Mouse (Mus musculus) mouse trophoblast stem cell (cell line): ENCODE data around the gene Zwilch.
"Not testable (repeated sequence)": the region's sequence is repeated elsewhere in the genome, so short reads cannot be mapped to it uniquely, and the experiment has no call there.

Source experiments
- in situ Hi-C, 2 experiments: fragments of 300-500 bp; cut with MseI, MboI; formaldehyde crosslinking; loops; 2 replicates in 1 of 2; 3 replicates in 1 of 2; pipeline ENCODE4 v1.15.1; 2025

The Zwilch gene

GRCm38 (mm10) chr9:64178974-64179646 is 6.2 kb upstream of the Zwilch start, which contains the start of gene Snapc5:
Gene Snapc5, plus strand, starts transcription at chr9:64179274.
- in situ Hi-C loops = loop anchor here (5.0 to 10.0 kb wide), 2 partner anchors 93 to 96 kb away; no protein-coding TSS in a partner anchor

GRCm38 (mm10) chr9:64178610-64178973 is 5.7 kb upstream of the Zwilch start:
- in situ Hi-C loops = loop anchor here (5.0 to 10.0 kb wide), 2 partner anchors 94 to 96 kb away; no protein-coding TSS in a partner anchor

DNA sequence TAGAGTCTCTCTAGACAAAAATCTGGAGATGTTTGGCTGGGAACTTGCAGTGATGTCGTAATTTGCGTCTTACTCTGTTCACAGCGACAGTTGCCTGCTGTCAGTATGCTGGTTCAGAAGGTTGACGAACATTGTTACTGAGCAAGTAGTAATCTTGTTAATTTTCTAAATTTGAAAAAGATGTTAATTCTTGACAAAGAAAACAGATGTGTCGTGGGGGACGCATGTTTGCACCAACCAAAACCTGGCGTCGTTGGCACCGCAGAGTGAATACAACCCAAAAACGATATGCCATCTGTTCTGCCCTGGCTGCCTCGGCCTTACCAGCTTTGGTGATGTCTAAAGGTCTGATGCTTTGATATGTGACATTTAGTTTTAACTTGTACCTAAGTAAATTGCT is 2.5 kb upstream of the Zwilch start:
- in situ Hi-C loops = loop anchor here (5.0 to 10.0 kb wide), 2 partner anchors 97 to 99 kb away; no protein-coding TSS in a partner anchor

DNA sequence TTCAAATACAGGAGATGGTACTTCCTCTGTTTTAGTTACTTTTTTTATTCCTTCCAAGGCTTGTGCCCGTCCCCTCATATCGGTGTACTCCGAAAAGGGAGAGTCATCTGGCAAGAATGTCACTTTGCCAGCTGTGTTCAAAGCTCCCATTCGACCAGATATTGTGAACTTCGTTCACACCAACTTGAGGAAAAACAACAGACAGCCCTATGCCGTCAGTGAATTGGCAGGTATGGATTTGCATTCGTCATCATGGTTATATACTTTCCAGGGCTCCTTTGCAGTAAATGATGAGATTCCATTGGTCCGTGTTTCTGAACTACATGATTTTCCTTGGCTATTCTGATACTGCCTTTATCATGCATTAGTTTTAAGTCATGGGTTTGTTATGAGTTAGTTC is 1.9 kb upstream of the Zwilch start:
- in situ Hi-C loops = loop anchor here (5.0 to 10.0 kb wide), 2 partner anchors 98 to 100 kb away; no protein-coding TSS in a partner anchor

DNA sequence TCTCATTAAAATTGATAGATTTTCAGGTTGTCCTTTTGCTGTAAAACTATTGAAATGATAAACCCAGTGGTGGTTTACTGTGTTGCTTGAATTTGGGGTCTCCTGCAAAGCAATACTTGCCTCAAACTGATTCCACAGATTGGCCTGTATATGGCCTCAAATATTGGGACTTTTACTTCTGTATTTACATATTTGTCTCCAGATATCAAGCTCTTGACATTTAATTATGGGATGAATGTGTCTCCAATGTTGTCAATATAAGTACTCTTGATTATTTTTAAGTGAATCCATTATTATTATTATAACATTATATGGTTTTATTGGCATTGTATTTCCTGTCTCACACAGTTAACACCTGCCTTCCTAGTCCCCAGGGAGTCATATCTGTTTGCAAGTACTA is 1.4 kb upstream of the Zwilch start:
- in situ Hi-C loops = loop anchor here in 1 of 2 experiments (10.0 kb wide), 1 partner anchor 100 kb away; no protein-coding TSS in a partner anchor

GRCm38 (mm10) chr9:64173666-64174220 is 839 bp upstream of the Zwilch start:
- in situ Hi-C loops = loop anchor here in 1 of 2 experiments (10.0 kb wide), 1 partner anchor 101 kb away; no protein-coding TSS in a partner anchor

GRCm38 (mm10) chr9:64172145-64172815 is 624 bp downstream of the Zwilch start:
- in situ Hi-C loops = loop anchor here in 1 of 2 experiments (10.0 kb wide), 1 partner anchor 103 kb away; no protein-coding TSS in a partner anchor

- in situ Hi-C loops = loop anchor here in 1 of 2 experiments (10.0 kb wide), 1 partner anchor 105 kb away; no protein-coding TSS in a partner anchor
Observed at GRCm38 (mm10) chr9:64169967-64170366, 2.9 kb downstream of the Zwilch start.

DNA sequence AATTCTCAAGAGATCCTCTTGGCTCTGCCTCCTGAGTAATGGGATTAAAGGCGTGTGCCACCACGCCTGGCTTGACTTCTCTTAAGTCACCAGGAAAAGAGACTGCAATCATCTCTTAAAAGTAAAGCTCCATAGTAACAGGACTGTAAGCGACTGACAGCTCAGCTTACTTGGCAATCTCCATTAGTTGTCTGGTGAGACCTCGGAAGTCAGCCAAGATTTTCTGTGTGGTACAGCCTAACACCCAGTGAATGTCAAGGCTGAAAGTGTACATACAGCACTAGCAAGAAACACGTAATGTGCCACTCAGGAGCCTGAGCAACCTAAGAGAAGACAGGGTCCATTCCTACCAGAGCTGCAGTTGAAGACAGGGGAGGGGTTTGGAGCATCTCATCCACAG is 12.4 kb downstream of the Zwilch start:
- in situ Hi-C loops = no loop called here

DNA sequence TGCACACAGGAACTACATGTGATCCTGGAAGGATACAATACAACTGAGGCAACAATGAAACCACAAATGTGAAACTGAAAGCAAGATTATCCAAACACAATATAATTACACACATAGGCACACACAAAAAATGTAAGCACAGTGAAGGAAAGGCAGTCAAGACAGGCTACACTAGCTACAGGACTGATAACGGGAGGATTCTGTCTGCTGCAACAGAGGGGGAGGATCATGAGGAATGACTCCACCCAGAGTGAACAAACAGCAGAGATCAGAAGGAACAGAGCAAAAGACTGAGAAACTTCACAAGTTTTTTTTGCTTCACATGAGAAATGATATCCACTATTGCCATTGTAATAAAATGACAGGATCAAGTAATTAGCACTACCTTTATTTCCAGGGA is 16.3 kb downstream of the Zwilch start:
- in situ Hi-C loops = no loop called here

- in situ Hi-C loops = no loop called here
Observed at GRCm38 (mm10) chr9:64139879-64140278, 33.0 kb downstream of the Zwilch start.

DNA sequence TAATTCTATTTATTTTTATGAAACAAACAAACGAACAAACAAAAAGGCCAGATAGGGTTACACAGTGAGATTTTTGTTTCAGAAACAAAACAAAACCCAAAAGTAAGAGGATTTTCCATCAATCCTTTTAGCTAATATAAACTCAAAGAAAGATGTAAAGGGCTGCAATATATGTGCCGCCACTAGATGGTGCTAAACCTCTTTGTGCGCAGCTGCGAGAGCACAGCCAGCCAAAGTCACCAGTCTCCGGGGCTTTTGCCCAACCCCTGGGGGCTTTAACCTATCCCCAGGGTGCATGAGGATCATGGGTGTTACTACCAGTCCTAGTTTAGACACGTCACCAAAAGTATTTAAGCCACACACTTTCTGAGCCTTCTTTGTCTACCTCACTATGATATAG is 34.0 kb downstream of the Zwilch start:
- in situ Hi-C loops = not testable (repeated sequence)

DNA sequence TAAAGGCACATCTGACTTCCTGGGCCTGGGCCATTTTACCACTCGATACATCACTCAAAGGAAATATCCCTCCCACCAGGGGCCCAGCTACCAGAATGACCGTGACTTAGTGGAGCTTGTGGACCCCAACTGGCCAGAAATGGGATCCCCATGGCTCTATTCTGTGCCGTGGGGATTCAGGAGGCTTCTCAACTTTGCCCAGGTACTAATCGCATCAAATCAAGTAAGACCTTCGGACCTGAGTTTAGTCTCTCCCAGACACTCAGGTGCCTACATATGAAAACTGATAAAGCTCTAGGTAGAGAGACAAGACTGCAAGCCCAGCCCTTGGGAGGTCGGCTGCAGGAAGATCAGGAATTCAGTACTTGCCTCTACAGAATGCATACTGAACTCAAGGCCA is 41.3 kb downstream of the Zwilch start:
- in situ Hi-C loops = no loop called here

DNA sequence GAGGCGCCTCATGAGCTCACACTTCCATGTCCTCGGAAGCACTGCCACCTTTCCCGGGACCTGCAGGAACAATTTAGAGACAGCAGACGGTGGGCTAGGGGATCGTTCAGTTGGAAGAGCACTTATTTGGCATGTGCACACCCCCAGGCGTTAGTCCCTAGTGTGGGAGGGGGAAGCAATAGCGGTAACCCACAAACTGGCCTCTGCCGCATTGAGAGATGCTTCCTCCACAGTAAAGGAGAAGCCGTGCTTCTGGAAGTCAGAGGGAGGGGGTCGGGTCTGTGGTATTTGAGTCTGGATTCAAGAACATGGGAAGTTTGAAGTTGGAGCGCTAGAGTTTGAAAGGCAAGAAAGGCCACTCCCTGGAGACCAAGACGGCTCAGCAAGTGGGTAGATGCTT is 46.8 kb downstream of the Zwilch start:
- in situ Hi-C loops = no loop called here

- in situ Hi-C loops = no loop called here
Observed at GRCm38 (mm10) chr9:64125307-64125706, 47.6 kb downstream of the Zwilch start.

- in situ Hi-C loops = not testable (repeated sequence)
Observed at GRCm38 (mm10) chr9:64124846-64125245, 48.1 kb downstream of the Zwilch start.

DNA sequence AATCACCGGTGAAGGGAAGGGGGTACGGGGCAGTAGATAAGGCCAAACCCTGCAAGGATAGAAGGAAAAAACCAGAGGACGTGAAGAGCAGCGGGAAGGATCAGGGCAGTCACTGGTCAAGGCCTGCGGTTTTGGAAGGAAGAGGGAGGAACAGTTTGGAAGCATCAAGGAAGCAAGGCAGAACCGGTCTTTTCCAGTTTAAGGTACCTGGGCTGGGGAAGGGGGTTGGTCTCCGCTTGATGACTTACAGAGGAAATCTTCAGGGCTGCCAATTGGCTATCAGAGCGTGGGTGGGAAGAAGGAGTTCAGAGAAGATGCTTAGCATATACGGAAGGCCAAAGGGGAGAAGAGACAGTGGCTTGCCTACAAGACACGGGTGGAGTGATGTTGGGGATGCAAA is 50.3 kb downstream of the Zwilch start:
- in situ Hi-C loops = no loop called here

DNA sequence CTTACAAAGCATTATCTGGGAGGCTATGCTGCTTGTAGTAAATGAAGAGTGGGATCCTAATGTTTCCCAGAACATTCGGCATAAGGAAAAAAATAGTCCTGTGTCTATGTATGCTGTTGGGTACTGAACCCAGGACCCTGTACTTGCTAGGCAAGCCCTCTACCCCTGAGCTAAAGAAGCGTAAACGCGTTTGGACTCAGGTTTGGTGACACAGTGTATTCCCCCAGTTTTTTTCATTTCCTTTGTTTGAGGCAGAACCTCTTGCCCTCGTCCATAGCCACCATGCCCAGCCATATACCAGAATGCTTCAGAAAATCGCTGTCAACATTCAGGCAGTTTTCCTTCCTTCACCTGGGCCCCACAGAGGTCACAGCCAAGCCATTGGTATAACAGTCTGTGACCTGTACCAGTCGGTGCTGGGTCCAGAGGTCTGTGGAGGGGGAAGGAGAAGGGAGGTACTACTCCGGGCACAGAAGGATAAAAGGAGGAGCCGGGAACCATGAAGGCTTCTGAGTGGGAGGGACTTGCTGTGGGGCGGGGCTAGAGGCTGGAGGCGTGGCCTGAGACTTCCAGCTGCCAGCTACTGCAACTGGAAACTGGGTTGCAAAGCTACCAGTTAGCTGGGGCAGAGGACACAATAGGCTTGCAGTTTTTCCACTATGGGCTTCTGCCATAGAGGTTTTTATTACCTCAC is 52.2 kb downstream of the Zwilch start:
- in situ Hi-C loops = no loop called here

- in situ Hi-C loops = no loop called here
Observed at GRCm38 (mm10) chr9:64119898-64120297, 53.0 kb downstream of the Zwilch start.

DNA sequence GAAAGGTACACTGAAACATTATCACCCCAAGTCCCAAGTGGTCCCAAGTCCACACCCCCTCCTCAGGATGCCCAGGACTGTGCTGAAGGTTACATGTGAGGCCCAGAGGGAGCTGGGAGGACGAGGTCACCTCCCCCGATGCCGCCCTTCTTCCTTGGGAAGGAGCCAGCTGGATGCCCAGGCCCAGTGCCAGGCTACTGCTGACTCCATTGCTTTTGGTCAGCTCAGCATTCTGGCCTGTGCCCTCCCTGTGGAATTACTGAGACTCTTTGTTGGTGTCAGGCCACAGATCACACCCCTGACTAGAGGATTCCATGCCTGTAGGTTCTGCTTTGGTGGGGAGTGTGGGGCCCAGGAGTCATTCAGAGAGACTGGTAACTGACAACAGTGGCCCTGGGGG is 56.0 kb downstream of the Zwilch start, which contains the start of gene Lctl:
Lctl (plus strand) TSS at position 272 of the 400 bp plus-strand sequence.
- in situ Hi-C loops = no loop called here

GRCm38 (mm10) chr9:64115756-64116155 is 57.1 kb downstream of the Zwilch start:
- in situ Hi-C loops = no loop called here

GRCm38 (mm10) chr9:64114646-64115045 is 58.3 kb downstream of the Zwilch start:
- in situ Hi-C loops = no loop called here
